Mouse (Mus musculus): ENCODE measurements at regions not wholly inside any gene's neighbourhood (a gene's known extent, or its start where the extent isn't known, plus 50 kb on each side); places are given as distances from the start of the nearest gene placed in this dataset.
"Not testable (repeated sequence)": the region's sequence is repeated elsewhere in the genome, so short reads cannot be mapped to it uniquely, and the experiment has no call there.

GRCm38 (mm10) chr7:61615156-61615555 lies 731.2 kb upstream of the Ndn start:
- DNase-seq, result no peak

- no peak for DNase-seq
Observed at GRCm38 (mm10) chr7:61644893-61645545, 701.4 kb upstream of the Ndn start.

- DNase-seq, result peak; percentile 50
Observed at GRCm38 (mm10) chr7:61658086-61658485, 688.3 kb upstream of the Ndn start.

GRCm38 (mm10) chr7:61683080-61683479 lies 663.3 kb upstream of the Ndn start:
- no peak for DNase-seq

GRCm38 (mm10) chr7:61685052-61685655 lies 661.2 kb upstream of the Ndn start:
- no peak for DNase-seq

GRCm38 (mm10) chr7:61726149-61726548 lies 620.2 kb upstream of the Ndn start:
- DNase-seq, result no peak

GRCm38 (mm10) chr7:61737511-61737910 lies 608.9 kb upstream of the Ndn start:
- DNase-seq, result no peak

GRCm38 (mm10) chr7:61739336-61739735 lies 607.0 kb upstream of the Ndn start:
- not testable (repeated sequence) for DNase-seq

GRCm38 (mm10) chr7:61769826-61770225 lies 576.5 kb upstream of the Ndn start:
- no peak for DNase-seq

GRCm38 (mm10) chr7:61790113-61790796 lies 556.1 kb upstream of the Ndn start:
- no peak for DNase-seq

- no peak for DNase-seq
Observed at GRCm38 (mm10) chr7:61836827-61837226, 509.5 kb upstream of the Ndn start.

GRCm38 (mm10) chr7:61837240-61837639 lies 509.1 kb upstream of the Ndn start:
- no peak for DNase-seq

- no peak for DNase-seq
Observed at GRCm38 (mm10) chr7:61851949-61852348, 494.4 kb upstream of the Ndn start.

GRCm38 (mm10) chr7:61864517-61864916 lies 481.9 kb upstream of the Ndn start:
- no peak for DNase-seq

- DNase-seq, result no peak
Observed at GRCm38 (mm10) chr7:61866376-61866775, 480.0 kb upstream of the Ndn start.

- no peak for DNase-seq
Observed at GRCm38 (mm10) chr7:61876220-61876619, 470.1 kb upstream of the Ndn start.

GRCm38 (mm10) chr7:61877311-61878065 lies 468.9 kb upstream of the Ndn start:
- no peak for DNase-seq

GRCm38 (mm10) chr7:61878095-61878494 lies 468.3 kb upstream of the Ndn start:
- DNase-seq, result no peak

GRCm38 (mm10) chr7:61878585-61878984 lies 467.8 kb upstream of the Ndn start:
- no peak for DNase-seq
